Mouse (Mus musculus) C2C12 (cell line): ENCODE measurements around the gene Rnase4. TPM values are rescaled to one million over a fixed set of nuclear protein-coding genes. Genes with fewer than 3 reads are reported as not detected.

Experiments
- H3K27me3 ChIP-seq: one replicate; pipeline ENCODE4 v1.6.1; 2011; ENCODE audit not compliant: control insufficient read depth, insufficient read depth, insufficient read length
- H3K36me3 ChIP-seq: one replicate; pipeline ENCODE4 v1.6.1; 2011; ENCODE audit not compliant: control insufficient read depth, insufficient read depth
- H3K4me3 ChIP-seq: one replicate; pipeline ENCODE4 v1.5.1; 2011; ENCODE audit warnings: mild to moderate bottlenecking, control low read depth; ENCODE audit not compliant: poor library complexity, insufficient read depth, severe bottlenecking
- H3K79me2 ChIP-seq: one replicate; pipeline ENCODE4 v1.6.1; 2011; ENCODE audit not compliant: control insufficient read depth, insufficient read depth
- H3K79me3 ChIP-seq: one replicate; pipeline ENCODE4 v1.6.1; 2011; ENCODE audit warnings: low read depth, control low read depth
- H3ac ChIP-seq: one replicate; pipeline ENCODE3; 2011; ENCODE audit warnings: low read depth; ENCODE audit not compliant: control insufficient read depth, insufficient read length
- CEBPB ChIP-seq: IDR thresholded peaks from one replicate; pipeline ENCODE4 v1.6.1; 2011; ENCODE audit warnings: low read depth, mild to moderate bottlenecking, control low read depth, moderate library complexity
- CTCF ChIP-seq: IDR thresholded peaks from one replicate; pipeline ENCODE4 v1.5.1; 2011; ENCODE audit not compliant: control insufficient read depth, insufficient read depth, insufficient read length
- FOSL1 ChIP-seq: IDR thresholded peaks from one replicate; pipeline ENCODE4 v1.8.0; 2011; ENCODE audit warnings: mild to moderate bottlenecking, low read length; ENCODE audit not compliant: poor library complexity, insufficient read depth, severe bottlenecking
- MAX ChIP-seq: IDR thresholded peaks from one replicate; pipeline ENCODE4 v1.6.1; 2011; ENCODE audit warnings: mild to moderate bottlenecking, control low read depth
- MYOD1 ChIP-seq: IDR thresholded peaks from one replicate; pipeline ENCODE4 v1.6.1; 2011; ENCODE audit warnings: low read depth; ENCODE audit not compliant: control insufficient read depth, insufficient read length
- MYOG ChIP-seq: IDR thresholded peaks from one replicate; pipeline ENCODE4 v1.6.1; 2011; ENCODE audit not compliant: control insufficient read depth, insufficient read length; ENCODE audit errors: extremely low read depth
- USF1 ChIP-seq: IDR thresholded peaks from one replicate; pipeline ENCODE4 v1.6.1; 2011; ENCODE audit warnings: low read depth, mild to moderate bottlenecking, control low read depth, moderate library complexity
- polyA plus RNA-seq: library from polyadenylated mRNA; unstranded; fragments of >200 nt; fragmentation: generic; extraction: Trizol; gene quantifications from one replicate; pipeline ENCODE4 v1.2.1, GENCODE M21; 2012; ENCODE audit warnings: missing spikeins

Rnase4 gene
- polyA plus RNA-seq, 1 experiment = 14.5 TPM

DNA sequence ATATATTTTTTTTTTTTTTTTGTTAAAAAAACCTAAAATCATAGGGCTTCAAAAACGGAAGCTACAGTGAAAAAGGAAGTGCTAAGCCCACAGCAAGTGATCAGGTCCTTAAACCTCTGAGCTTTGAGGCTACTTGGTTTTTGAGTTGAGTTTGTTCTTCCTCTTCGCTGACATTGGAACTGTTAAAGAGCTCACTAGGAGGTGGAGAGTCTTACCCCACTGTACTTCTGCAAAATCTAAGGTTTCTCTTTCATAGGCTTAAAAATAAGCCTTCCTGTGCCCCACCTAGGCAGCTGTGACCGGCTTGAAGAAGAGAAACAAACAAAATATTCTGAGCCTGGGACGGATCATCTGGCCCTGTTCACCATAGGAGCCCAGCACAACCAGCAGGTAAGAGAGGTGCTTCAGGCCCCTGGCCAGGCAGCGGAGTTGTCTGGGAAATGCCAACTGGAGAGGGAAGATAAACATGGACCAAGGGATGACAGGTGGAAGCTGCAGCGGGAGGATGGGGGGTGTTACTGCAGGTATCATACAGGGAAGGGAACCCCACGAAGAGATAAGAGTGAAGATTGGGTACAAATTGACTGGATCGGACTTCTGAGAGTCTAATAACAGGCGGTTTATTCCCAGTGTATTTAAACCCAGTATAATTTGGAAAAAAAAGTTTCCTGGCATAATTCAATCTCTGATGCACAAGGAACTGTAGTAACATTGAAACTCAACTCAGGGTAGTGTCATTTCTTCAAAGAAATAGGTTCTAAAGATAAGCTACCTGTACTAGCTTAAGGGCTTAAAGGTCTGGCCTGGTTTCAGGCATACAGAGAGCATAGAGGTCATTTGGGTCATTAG is 38.1 kb downstream of the Rnase4 start:
- H3K27me3 ChIP-seq = peaks cover 8% of the 10 kb centered on the region
- no peaks in the 10 kb centered on the region for H3K79me2 ChIP-seq
- no peaks in the 10 kb centered on the region for H3K36me3 ChIP-seq
- no peaks in the 10 kb centered on the region for H3K79me3 ChIP-seq
- H3ac ChIP-seq = no peak overlapping the region
- TF ChIP-seq MYOG (no peak), USF1 (no peak), CEBPB (no peak), MYOD1 (no peak), MAX (no peak), CTCF (no peak), FOSL1 (no peak)
- H3K4me3 ChIP-seq = no peak overlapping the region

DNA sequence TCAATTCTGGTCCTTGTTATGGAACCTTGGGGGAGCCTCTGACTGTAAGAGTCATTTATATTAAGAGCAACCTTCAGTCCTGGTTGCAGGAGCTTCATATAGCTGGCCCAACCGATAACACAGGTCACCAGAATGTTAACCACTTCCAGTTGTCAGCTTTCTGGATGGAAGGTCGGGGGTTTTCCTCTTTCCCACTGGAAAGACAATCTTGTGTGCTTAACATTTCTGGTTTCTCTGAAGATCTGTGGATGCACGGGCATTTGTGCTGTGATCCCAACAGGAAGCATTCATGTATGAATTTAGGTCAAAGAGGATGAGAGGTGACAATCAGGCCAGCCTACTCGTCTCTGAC is 38.7 kb downstream of the Rnase4 start:
- TF ChIP-seq FOSL1 (no peak), MYOG (no peak)
- no peaks in the 10 kb centered on the region for H3K79me2 ChIP-seq
- no peaks in the 10 kb centered on the region for H3K79me3 ChIP-seq
- H3ac ChIP-seq = no peak overlapping the region
- H3K27me3 ChIP-seq = peaks cover 5% of the 10 kb centered on the region
- H3K4me3 ChIP-seq = no peak overlapping the region
- no peaks in the 10 kb centered on the region for H3K36me3 ChIP-seq

DNA sequence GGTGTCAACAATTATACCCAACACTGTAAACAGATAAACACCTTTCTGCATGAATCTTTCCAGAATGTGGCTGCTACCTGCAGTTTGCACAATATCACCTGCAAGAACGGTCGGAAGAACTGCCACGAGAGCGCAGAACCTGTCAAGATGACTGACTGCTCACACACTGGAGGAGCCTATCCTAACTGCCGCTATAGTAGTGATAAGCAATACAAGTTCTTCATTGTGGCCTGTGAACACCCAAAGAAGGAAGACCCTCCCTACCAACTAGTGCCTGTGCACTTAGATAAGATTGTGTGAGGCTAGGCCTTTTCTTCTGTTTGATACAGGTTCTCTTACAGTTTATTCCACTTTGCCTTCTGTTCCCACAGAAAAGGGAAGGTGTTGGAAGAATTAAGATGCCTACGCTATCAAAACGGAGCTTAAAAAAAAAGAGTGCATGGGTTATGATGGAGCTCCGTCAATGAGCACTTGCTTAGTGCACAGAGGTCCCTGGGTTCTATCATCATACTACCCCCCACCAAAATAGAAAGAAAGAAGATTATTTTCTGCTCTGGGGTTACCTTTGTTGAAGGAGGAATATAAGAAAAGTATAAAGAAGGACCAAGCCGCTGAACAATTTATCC is 39.6 kb downstream of the Rnase4 start:
- Histone ChIP-seq H3K27me3 (peaks cover 5% of the 10 kb centered on the region), H3K79me3 (no peaks in the 10 kb centered on the region), H3K36me3 (no peaks in the 10 kb centered on the region), H3K4me3 (no peak overlapping the region), H3ac (no peak overlapping the region), H3K79me2 (no peaks in the 10 kb centered on the region)
- TF ChIP-seq FOSL1 = no peak
- TF ChIP-seq MYOD1 = no peak
- no peak for TF ChIP-seq CEBPB
- no peak for TF ChIP-seq CTCF
- TF ChIP-seq MAX = no peak
- TF ChIP-seq MYOG = no peak
- no peak for TF ChIP-seq USF1

DNA sequence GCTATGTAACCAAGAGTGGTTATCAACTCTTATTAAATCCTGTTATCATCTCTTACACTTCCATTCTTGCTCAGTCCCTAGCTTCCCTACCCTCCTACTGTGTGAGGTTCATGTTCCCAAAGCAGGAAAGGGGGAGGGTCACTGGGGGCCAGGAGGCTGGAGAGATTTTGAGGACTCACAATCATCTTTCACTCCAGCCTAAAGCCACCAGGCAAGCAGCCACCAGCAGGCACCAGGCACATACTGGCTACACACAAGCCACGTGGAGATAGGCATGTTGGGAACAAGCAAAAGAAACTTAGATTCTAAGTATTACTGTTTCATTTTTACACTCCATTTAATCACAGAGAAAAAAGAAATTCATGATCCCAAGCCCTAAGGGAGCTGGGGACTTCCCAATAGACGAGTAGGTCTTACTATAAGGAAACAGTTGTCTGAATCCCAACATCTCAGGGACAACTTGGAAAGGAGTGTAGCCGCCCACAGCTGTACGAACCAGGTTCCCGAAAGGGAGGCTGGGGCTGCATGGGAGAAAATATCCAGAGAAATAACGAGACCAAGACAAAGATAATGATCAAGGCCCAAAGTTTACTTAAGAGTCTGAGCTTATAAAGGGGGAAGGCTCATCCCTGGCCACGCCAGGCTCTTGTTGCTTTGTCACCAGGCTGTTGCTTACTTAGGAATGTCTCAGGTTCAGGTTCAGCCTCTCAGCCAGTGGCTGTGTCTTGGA is 40.4 kb downstream of the Rnase4 start:
- Histone ChIP-seq H3ac (no peak overlapping the region), H3K27me3 (peaks cover 5% of the 10 kb centered on the region), H3K4me3 (no peak overlapping the region), H3K79me2 (no peaks in the 10 kb centered on the region), H3K36me3 (no peaks in the 10 kb centered on the region), H3K79me3 (no peaks in the 10 kb centered on the region)
- TF ChIP-seq MYOD1 (no peak), FOSL1 (no peak), CEBPB (no peak), MAX (no peak), MYOG (no peak), USF1 (no peak), CTCF (no peak)

DNA sequence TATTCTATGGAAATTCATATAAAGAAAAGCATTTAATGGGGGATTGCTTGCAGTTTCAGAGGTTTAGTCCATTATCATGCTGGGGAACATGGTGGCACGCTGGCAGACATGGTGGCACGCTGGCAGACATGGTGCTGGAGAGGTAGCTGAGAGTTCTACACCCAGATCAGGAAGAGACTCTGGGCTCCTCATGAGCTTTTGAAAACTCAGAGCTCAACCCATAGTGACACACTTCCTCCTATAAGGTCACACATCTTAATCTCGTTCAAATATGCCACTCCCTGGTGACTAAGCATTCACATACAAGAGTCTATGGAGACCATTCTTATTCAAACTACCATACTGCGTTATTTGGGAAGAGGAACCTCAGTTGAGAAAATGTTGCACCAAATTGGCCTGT is 41.5 kb downstream of the Rnase4 start:
- Histone ChIP-seq H3K27me3 (peaks cover 5% of the 10 kb centered on the region), H3K36me3 (no peaks in the 10 kb centered on the region), H3ac (no peak overlapping the region), H3K4me3 (no peak overlapping the region), H3K79me2 (no peaks in the 10 kb centered on the region), H3K79me3 (no peaks in the 10 kb centered on the region)
- TF ChIP-seq MAX (no peak), FOSL1 (no peak), MYOG (no peak), CTCF (no peak), CEBPB (no peak), USF1 (no peak), MYOD1 (no peak)

DNA sequence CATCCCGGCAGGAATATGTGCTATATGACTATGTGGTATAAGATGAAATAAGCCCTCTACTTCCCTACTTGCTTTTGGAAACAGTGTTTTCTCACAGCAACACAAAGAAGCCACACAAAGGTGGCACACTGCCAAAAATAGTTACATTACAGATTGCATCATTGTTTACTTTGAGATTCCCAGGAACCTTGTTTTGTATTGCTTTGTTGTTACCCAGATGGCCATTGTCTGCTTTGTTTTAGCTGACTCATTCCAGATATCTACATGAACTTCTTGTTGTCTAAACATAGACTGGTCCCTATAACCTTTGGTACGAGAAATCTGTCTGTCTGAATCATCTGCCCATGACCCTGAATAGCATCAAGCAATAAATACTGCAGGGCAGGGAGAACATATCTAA is 49.5 kb downstream of the Rnase4 start:
- Histone ChIP-seq H3K79me3 (no peaks in the 10 kb centered on the region), H3ac (no peak overlapping the region), H3K36me3 (no peaks in the 10 kb centered on the region), H3K79me2 (no peaks in the 10 kb centered on the region), H3K27me3 (peaks cover 1% of the 10 kb centered on the region), H3K4me3 (no peak overlapping the region)
- TF ChIP-seq CEBPB = peak; percentile 67
- TF ChIP-seq MYOD1 = no peak
